Mouse (Mus musculus) myocyte (in vitro differentiated cells): ENCODE measurements around the gene Gm2056.
"Not testable (repeated sequence)": the region's sequence is repeated elsewhere in the genome, so short reads cannot be mapped to it uniquely, and the experiment has no call there.

Experiments used
- CEBPB ChIP-seq: IDR thresholded peaks from 2 replicates; pipeline ENCODE4 v1.6.1; 2011; ENCODE audit warnings: mild to moderate bottlenecking, moderate library complexity; ENCODE audit not compliant: poor library complexity, insufficient read depth, severe bottlenecking
- E2F4 ChIP-seq: IDR thresholded peaks from one replicate; pipeline ENCODE4 v1.6.1; 2011; ENCODE audit warnings: mild to moderate bottlenecking, control low read depth, moderate library complexity; ENCODE audit not compliant: insufficient read depth
- MAX ChIP-seq: IDR thresholded peaks from one replicate; pipeline ENCODE4 v1.6.1; 2011; ENCODE audit warnings: low read depth, mild to moderate bottlenecking, control low read depth
- MYOD1 ChIP-seq, 3 experiments: IDR thresholded peaks; one replicate each; pipeline ENCODE4 v1.6.1; 2011; ENCODE audit warnings: control low read depth in 2 of 3, low read depth in 2 of 3, mild to moderate bottlenecking in 2 of 3, moderate library complexity in 1 of 3; ENCODE audit not compliant: insufficient read length in 2 of 3, control insufficient read depth in 1 of 3
- MYOG ChIP-seq, 3 experiments: IDR thresholded peaks; one replicate each; pipeline ENCODE4 v1.6.1; 2011; ENCODE audit warnings: control low read depth in 2 of 3, low read depth in 2 of 3, mild to moderate bottlenecking in 2 of 3; ENCODE audit not compliant: insufficient read length in 2 of 3, control insufficient read depth in 1 of 3, insufficient read depth in 1 of 3
- POLR2A ChIP-seq: IDR thresholded peaks from one replicate; pipeline ENCODE4 v1.6.1; 2011; ENCODE audit warnings: low read depth, mild to moderate bottlenecking, control low read depth, moderate library complexity; ENCODE audit not compliant: insufficient read length
- POLR2AphosphoS2 ChIP-seq: IDR thresholded peaks from one replicate; pipeline ENCODE4 v1.6.1; 2011; ENCODE audit warnings: low read depth, control low read depth; ENCODE audit not compliant: insufficient read length
- SRF ChIP-seq: IDR thresholded peaks from one replicate; pipeline ENCODE4 v1.6.1; 2011; ENCODE audit warnings: low read depth; ENCODE audit not compliant: control insufficient read depth, insufficient read length
- USF1 ChIP-seq: IDR thresholded peaks from one replicate; pipeline ENCODE4 v1.6.1; 2011; ENCODE audit warnings: low read depth, mild to moderate bottlenecking, control low read depth, moderate library complexity

DNA sequence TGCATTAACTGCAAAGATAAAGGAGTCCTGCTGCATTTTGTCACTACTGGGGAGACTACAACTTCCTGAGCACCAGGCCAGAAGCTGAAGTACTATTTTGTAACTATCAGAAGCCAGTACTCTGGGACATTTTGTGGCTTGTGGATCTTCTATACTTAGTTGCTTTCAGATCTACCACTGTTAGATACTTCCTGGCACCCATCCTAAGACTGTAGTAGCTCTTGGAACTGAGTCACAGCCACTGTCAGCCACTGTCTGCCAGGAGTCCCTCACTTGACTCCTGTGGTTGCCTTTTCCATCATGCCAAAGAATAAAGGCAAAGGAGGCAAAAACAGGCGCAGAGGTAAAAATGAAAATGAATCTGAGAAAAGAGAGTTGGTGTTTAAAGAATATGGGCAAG is 15.3 kb upstream of the Gm2056 start, which contains the start of gene Gm2075:
- not testable (repeated sequence) for TF ChIP-seq CEBPB; USF1; MYOD1 (IDR thresholded peaks at IDR 0.05; ENCODE audit: control insufficient read depth in 1 of 3, insufficient read length in 2 of 3, low read depth in 2 of 3); POLR2A; MYOG (IDR thresholded peaks at IDR 0.05; ENCODE audit: control insufficient read depth in 1 of 3, insufficient read depth in 1 of 3, insufficient read length in 2 of 3, low read depth in 2 of 3); MAX; SRF; POLR2AphosphoS2; E2F4
